Mouse (Mus musculus): ENCODE measurements around the gene Sema5a. TPM values are rescaled to one million over a fixed set of nuclear protein-coding genes. Genes with fewer than 3 reads are reported as not detected.
"Not testable (repeated sequence)": the region's sequence is repeated elsewhere in the genome, so short reads cannot be mapped to it uniquely, and the experiment has no call there.

The Sema5a gene
- polyA plus RNA-seq, 1 experiment, result 0.60 TPM

DNA sequence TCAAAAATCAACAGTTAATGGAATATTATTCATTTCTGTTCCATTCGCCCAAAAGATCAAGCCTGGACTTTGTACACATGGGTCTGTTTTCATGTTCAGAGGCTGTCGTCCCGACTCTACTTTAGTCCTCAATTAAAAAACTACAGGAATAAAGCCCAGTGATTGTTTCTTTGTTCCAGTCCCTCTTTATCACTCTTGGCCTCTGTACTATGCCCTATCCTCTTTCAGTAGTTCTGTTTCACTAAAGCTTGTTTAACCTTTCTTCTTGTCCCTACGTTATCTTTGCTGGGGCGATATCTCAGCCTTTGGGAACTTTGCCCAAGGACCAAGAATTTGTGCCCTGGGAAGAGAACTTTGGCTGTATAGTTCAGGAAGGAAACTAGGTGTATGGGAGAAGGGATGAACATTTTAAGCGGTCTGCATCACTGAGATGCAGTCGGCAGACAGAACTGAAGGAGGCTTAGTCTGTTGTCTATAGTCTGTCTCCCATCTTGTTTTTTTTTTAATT lies 17.7 kb upstream of the Sema5a start:
- Histone ChIP-seq H3K4me3 (replicated peaks; ENCODE audit: control insufficient read depth, low read depth, low read length) (no peak overlapping the region), H3K27ac (ENCODE audit: control insufficient read depth, insufficient read depth, low read depth, low read length, poor library complexity) (no peak overlapping the region), H3K4me1 (ENCODE audit: control insufficient read depth, insufficient read depth, low read length) (peaks cover 2% of the 10 kb centered on the region)
- TF ChIP-seq CTCF (IDR thresholded peaks at IDR 0.05; ENCODE audit: control insufficient read depth, insufficient read depth, low read length), result no peak
- no peak for TF ChIP-seq POLR2A (IDR thresholded peaks at IDR 0.05; ENCODE audit: borderline replicate concordance, control insufficient read depth, low read depth, low read length)
- 88% methylated on average over 7 of the region's 7 CpGs for WGBS

DNA sequence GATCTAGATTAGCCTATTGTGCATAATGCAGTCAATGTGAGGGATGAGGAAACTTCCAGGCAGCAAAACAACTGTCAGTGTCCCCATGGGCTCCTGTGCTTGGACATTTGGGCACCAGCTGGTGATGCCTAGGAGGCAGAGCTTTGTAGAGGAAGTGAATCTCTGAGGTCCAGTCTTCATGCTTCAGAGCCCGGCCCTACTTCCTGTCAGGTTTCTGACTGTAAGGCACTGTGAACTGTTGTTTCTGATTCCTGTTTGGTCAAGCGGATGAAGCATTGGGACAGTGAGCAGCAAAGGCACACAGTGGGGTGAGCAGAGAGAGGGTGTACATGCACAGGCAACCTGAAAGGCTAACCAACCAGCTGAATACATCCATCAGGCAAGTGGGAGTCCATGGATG lies 14.5 kb upstream of the Sema5a start:
- peaks cover 2% of the 10 kb centered on the region for H3K4me1 ChIP-seq (ENCODE audit: control insufficient read depth, insufficient read depth, low read length)
- no peak overlapping the region for H3K4me3 ChIP-seq (replicated peaks; ENCODE audit: control insufficient read depth, low read depth, low read length)
- no peak for TF ChIP-seq CTCF (IDR thresholded peaks at IDR 0.05; ENCODE audit: control insufficient read depth, insufficient read depth, low read length)
- no peak for TF ChIP-seq POLR2A (IDR thresholded peaks at IDR 0.05; ENCODE audit: borderline replicate concordance, control insufficient read depth, low read depth, low read length)
- 45% methylated on average over 2 of the region's 2 CpGs for WGBS
- 0 out of 2 replicates have a peak overlapping the region, but pooled peaks have one; percentile 33 for H3K27ac ChIP-seq (ENCODE audit: control insufficient read depth, insufficient read depth, low read depth, low read length, poor library complexity)

DNA sequence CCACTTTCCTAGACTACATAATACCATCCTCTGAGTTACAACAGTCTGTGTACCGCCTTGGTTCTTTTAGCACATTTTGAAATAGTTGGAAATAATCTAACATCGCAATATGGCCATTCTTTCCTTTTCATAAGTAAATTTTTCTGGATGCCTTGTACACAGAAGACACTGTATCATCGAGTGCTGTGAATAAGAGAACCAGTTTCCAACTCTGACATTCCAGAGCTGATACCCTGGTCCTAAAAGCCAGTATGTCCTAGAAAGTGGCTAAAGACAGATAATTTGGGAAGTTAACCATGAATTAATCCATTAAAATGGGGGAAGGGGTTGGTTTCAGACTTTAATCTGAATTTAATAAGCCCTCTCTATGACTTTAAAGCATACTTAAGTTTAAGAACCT lies 12.4 kb upstream of the Sema5a start:
- H3K27ac ChIP-seq (ENCODE audit: control insufficient read depth, insufficient read depth, low read depth, low read length, poor library complexity), result no peak overlapping the region
- WGBS, result 73% methylated on average over 3 of the region's 3 CpGs
- H3K4me1 ChIP-seq (ENCODE audit: control insufficient read depth, insufficient read depth, low read length), result peaks cover 2% of the 10 kb centered on the region
- H3K4me3 ChIP-seq (replicated peaks; ENCODE audit: control insufficient read depth, low read depth, low read length), result no peak overlapping the region
- TF ChIP-seq CTCF (IDR thresholded peaks at IDR 0.05; ENCODE audit: control insufficient read depth, insufficient read depth, low read length), result no peak
- no peak for TF ChIP-seq POLR2A (IDR thresholded peaks at IDR 0.05; ENCODE audit: borderline replicate concordance, control insufficient read depth, low read depth, low read length)

DNA sequence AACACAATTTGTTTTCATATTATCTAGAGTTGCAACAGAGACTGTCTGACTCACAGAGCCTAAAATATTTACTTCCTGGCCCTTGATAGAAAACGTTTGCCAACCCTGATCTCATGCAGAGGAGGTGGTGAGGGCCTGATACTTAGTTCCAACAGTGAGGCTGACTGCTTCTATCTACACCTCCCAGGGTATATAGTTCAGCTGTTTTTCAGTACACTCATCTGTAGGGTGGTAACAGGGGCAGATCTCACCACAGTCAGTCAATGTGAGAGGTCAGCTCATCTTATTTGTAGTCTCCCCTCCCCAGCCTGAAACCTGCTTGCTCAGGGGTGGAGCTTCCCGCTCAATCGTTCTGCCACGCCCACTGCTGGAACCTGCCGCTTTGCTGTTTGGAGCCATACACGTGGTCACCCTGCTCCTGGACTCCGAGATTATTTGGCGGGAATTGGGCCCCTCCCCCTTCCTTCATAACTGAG lies 11.9 kb upstream of the Sema5a start:
- H3K4me1 ChIP-seq (ENCODE audit: control insufficient read depth, insufficient read depth, low read length); H3K4me3 ChIP-seq (replicated peaks; ENCODE audit: control insufficient read depth, low read depth, low read length); H3K27ac ChIP-seq (ENCODE audit: control insufficient read depth, insufficient read depth, low read depth, low read length, poor library complexity): not testable (repeated sequence)
- 17% methylated on average over 8 of the region's 8 CpGs for WGBS

DNA sequence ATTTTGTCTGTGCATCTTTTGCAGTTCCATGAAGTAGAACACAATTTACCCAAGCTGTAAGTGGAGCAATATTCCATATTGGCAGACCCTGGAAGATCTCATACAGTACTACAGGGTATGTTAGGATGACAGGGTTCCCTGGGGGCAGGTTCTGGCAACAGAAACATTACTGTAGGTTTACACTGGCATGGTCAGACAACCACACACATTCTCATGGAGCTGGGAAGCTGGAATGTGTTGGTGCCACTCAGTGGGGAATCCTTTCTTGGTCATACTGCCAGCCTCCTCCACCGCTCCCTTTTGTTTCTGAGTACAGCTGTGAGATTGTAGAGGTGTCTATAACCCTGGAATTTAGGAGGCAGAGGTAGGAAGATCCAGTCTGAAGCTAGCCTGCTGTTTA lies 11.2 kb upstream of the Sema5a start:
- peaks cover 2% of the 10 kb centered on the region for H3K4me1 ChIP-seq (ENCODE audit: control insufficient read depth, insufficient read depth, low read length)
- no peak overlapping the region for H3K27ac ChIP-seq (ENCODE audit: control insufficient read depth, insufficient read depth, low read depth, low read length, poor library complexity)
- TF ChIP-seq CTCF (IDR thresholded peaks at IDR 0.05; ENCODE audit: control insufficient read depth, insufficient read depth, low read length), result no peak
- no peak for TF ChIP-seq POLR2A (IDR thresholded peaks at IDR 0.05; ENCODE audit: borderline replicate concordance, control insufficient read depth, low read depth, low read length)
- 90% methylated on average over 1 of the region's 1 CpGs for WGBS
- H3K4me3 ChIP-seq (replicated peaks; ENCODE audit: control insufficient read depth, low read depth, low read length), result no peak overlapping the region

DNA sequence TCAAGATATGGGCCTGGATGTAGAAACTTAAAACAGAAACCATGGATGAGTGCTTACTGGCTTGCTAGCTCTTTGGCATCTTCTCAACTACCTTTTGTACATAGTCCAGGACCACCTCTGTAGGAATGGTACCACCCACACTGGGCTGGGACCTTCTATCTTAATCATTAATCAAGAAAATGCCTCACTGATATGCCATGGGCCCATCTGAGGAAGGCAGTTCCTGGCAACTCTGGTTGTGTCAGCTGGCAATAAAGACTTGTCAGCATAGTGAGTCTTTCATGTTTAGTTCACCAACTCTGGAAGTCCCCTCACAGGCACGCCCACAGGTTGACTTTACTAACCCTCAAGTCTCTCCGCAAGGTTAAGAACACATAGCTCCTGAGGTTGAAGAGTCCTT lies 5.5 kb upstream of the Sema5a start:
- no peaks in the 10 kb centered on the region for H3K4me1 ChIP-seq (ENCODE audit: control insufficient read depth, insufficient read depth, low read length)
- WGBS, result 71% methylated on average over 2 of the region's 2 CpGs
- no peak overlapping the region for H3K27ac ChIP-seq (ENCODE audit: control insufficient read depth, insufficient read depth, low read depth, low read length, poor library complexity)
- no peak for TF ChIP-seq POLR2A (IDR thresholded peaks at IDR 0.05; ENCODE audit: borderline replicate concordance, control insufficient read depth, low read depth, low read length)
- TF ChIP-seq CTCF (IDR thresholded peaks at IDR 0.05; ENCODE audit: control insufficient read depth, insufficient read depth, low read length), result no peak
- H3K4me3 ChIP-seq (replicated peaks; ENCODE audit: control insufficient read depth, low read depth, low read length), result no peak overlapping the region

DNA sequence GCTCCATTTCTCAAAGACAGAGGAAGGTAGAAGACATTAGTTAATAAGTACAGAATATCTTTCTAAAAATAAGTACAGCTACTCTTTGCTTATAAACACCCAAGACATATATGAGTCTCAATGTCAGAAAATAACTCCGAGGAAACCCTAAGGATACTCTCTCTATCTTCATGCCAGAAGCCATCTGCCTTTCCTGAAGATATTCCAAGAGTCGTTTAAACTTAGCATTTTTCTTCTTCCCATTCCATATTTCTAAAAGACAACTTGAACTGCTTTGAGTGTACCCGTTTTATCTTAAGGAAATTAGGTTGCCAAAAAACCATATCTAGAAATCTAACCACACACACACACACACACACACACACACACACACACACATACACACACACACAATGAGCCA lies 4.5 kb upstream of the Sema5a start:
- Histone ChIP-seq H3K27ac (ENCODE audit: control insufficient read depth, insufficient read depth, low read depth, low read length, poor library complexity) (no peak overlapping the region), H3K4me1 (ENCODE audit: control insufficient read depth, insufficient read depth, low read length) (no peaks in the 10 kb centered on the region), H3K4me3 (replicated peaks; ENCODE audit: control insufficient read depth, low read depth, low read length) (no peak overlapping the region)
- TF ChIP-seq CTCF (IDR thresholded peaks at IDR 0.05; ENCODE audit: control insufficient read depth, insufficient read depth, low read length), result no peak
- TF ChIP-seq POLR2A (IDR thresholded peaks at IDR 0.05; ENCODE audit: borderline replicate concordance, control insufficient read depth, low read depth, low read length), result no peak
- 61% methylated on average over 3 of the region's 3 CpGs for WGBS

DNA sequence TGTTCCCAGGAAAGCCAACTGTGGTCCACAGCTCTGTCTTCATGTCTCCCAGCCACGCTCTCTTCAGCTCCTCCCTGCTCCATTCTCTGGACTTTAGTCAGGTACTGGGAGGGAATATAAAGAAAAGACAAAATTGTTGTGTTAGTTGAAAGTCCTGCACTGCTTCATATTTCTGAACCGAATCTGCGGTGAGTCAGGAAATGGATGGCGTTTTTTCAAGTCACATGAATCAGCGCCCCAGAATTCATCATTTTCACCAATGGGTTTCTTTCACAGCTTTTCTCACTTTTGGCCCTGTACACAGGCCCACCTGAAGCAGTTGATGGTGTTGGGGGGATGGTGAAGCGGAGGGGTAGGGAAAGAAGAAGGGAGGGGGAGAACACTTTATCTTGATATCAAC lies 2.9 kb upstream of the Sema5a start:
- WGBS, result 51% methylated on average over 6 of the region's 6 CpGs
- TF ChIP-seq CTCF (IDR thresholded peaks at IDR 0.05; ENCODE audit: control insufficient read depth, insufficient read depth, low read length) (no peak), POLR2A (IDR thresholded peaks at IDR 0.05; ENCODE audit: borderline replicate concordance, control insufficient read depth, low read depth, low read length) (no peak)
- H3K27ac ChIP-seq (ENCODE audit: control insufficient read depth, insufficient read depth, low read depth, low read length, poor library complexity), result no peak overlapping the region
- no peak overlapping the region for H3K4me3 ChIP-seq (replicated peaks; ENCODE audit: control insufficient read depth, low read depth, low read length)
- H3K4me1 ChIP-seq (ENCODE audit: control insufficient read depth, insufficient read depth, low read length), result no peaks in the 10 kb centered on the region

DNA sequence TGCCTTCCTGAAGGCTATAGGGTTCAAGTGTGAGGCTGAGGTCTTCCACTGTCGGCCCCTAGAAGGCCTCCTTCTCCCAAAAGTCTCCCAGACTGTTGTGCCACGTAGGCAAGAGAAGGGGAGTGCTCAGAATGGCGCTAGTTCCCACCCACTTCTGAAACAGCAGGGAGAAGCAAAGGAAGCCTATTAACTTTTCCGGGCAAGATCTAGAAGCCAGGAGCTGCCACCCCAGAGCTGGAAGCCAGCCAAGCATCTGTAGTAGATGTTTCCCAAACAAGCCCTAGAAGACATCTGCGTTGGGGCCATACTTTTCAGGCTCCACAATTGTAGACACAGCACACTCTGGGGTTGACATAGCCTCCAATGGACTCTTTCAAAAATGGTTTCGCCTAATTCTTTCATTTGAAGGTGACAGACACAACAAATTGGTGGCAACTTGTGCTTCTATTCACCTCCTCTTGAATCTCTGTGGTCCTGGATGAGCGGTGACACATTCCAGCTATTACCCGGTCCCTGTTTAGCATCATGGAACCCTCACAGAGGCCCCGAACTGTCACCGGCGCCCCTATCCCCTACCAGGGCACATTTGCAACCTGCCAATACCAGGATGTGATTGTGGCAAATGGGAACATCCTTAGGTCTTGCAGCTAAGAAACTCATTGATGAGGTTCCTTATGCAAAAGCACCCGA lies 1.4 kb upstream of the Sema5a start:
- Histone ChIP-seq H3K4me1 (ENCODE audit: control insufficient read depth, insufficient read depth, low read length) (no peaks in the 10 kb centered on the region), H3K4me3 (replicated peaks; ENCODE audit: control insufficient read depth, low read depth, low read length) (no peak overlapping the region), H3K27ac (ENCODE audit: control insufficient read depth, insufficient read depth, low read depth, low read length, poor library complexity) (no peak overlapping the region)
- TF ChIP-seq POLR2A (IDR thresholded peaks at IDR 0.05; ENCODE audit: borderline replicate concordance, control insufficient read depth, low read depth, low read length) (no peak), CTCF (IDR thresholded peaks at IDR 0.05; ENCODE audit: control insufficient read depth, insufficient read depth, low read length) (no peak)
- WGBS, result 72% methylated on average over 12 of the region's 12 CpGs
